Mouse (Mus musculus) frontal cortex, postnatal 14 days (tissue): ENCODE measurements around the gene Dst.

Source experiments
- DNase-seq, 2 experiments: peaks; one replicate each; pipeline ENCODE4 v3.0.0; 2022; ENCODE audit warnings: low spot score in 2 of 2

Dst gene

DNA sequence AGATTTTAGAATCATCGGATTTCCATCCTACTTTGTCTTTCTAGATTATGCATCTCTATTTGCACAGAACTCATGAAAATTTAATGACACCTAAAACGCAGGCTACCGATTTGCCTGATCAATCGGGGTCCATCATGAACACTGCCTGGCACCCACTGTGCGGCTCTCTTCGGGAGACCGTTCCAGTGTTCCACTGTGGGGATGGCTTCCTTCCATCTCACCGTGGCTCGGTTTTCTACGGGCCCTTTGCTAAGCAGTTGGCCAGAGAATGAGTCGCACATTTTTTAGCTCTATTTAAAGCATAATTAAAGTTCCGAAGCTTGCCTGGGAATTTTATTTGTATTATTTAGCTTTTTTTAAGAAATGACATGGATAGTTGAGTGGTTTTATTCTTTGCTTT is 72.4 kb downstream of the Dst start:
- no peak for DNase-seq

DNA sequence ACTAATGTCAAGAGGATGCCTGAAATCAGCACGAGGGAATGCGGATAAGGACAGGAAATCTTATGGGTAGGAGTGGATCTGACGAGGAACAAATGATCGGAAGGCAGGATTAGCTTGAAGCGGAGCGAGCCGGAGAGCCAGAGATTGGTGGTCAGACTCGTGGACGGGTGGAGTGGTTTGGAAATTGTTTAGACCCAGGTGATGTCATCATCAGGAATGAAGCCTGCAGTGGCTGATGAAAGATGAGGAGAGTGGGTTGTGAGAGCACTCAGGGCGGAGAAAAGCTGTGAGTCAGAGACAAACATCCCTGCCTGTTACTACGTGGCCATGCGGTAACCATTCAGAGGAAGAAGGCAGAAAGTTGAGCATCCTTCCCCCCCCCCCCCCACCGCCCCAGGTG is 81.6 kb downstream of the Dst start:
- no peak for DNase-seq

GRCm38 (mm10) chr1:33991067-33991466 is 83.0 kb downstream of the Dst start:
- DNase-seq = no peak

GRCm38 (mm10) chr1:33992810-33993209 is 84.8 kb downstream of the Dst start:
- DNase-seq = no peak

DNA sequence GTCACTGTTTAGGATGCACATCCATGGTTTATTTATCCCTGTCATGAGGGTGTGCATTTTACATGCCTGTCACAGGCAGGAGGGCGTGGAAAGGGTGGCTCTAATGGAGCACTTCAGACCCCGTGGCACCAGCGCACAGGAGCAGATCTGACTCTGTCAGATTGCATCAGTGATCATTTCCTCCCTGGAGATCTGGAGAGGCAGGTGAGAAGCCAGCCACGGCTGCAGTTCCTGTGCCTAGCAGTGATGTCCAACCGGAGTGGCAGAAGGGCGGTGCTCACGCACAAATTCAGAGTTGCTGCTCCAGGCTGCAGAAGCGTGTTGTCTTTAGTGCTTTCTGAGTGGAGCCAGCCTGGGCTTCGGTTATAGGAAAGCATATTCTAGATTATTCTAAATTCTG is 86.2 kb downstream of the Dst start:
- no peak for DNase-seq

GRCm38 (mm10) chr1:33995386-33995785 is 87.4 kb downstream of the Dst start:
- no peak for DNase-seq

GRCm38 (mm10) chr1:33996105-33996887 is 88.3 kb downstream of the Dst start:
- DNase-seq = no peak

GRCm38 (mm10) chr1:34002321-34002720 is 94.3 kb downstream of the Dst start:
- DNase-seq = no peak

DNA sequence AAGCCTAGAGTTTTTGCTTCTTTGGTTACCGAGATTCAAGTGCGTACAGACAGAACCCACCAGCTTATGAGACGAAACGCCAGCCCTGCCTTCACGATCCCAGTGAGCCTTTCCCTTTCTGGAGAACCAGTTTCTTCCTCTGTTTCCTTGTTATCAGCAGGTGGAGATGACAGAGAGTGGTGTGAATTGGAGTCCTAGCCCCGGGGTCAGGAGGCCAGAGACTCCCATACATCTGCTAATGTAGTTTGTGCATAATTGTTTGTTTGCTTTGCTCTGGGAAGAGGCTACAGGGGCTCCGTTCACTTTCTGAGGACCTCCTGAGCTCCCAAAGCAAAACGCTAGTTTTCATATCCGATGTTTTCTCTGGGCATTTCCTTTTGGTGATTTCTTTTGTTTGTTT is 94.9 kb downstream of the Dst start:
- DNase-seq = no peak

DNA sequence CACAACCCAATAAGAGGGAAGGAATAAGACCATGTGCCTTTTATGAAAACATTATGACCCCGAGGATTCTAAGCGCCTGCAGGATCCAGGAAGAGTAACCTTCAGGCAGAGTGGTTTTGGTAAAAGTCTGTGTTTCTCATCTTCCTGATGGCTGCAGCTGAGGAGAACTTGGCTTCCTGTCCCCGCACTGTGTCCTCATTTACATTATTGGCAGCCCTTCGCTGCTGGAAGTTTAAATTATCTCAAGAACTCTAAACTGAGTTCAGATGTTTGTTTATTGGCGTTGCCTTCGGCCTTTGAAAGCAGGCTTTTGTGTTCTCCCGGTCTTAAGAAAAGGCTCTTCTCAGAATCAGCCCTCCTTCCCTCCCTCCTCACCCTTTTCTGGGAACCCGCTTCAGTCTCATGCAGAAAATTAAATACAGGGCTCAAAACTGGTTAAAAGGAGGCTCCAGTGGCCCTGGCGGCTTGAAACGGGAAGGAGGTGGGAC is 97.3 kb downstream of the Dst start:
- no peak for DNase-seq

DNA sequence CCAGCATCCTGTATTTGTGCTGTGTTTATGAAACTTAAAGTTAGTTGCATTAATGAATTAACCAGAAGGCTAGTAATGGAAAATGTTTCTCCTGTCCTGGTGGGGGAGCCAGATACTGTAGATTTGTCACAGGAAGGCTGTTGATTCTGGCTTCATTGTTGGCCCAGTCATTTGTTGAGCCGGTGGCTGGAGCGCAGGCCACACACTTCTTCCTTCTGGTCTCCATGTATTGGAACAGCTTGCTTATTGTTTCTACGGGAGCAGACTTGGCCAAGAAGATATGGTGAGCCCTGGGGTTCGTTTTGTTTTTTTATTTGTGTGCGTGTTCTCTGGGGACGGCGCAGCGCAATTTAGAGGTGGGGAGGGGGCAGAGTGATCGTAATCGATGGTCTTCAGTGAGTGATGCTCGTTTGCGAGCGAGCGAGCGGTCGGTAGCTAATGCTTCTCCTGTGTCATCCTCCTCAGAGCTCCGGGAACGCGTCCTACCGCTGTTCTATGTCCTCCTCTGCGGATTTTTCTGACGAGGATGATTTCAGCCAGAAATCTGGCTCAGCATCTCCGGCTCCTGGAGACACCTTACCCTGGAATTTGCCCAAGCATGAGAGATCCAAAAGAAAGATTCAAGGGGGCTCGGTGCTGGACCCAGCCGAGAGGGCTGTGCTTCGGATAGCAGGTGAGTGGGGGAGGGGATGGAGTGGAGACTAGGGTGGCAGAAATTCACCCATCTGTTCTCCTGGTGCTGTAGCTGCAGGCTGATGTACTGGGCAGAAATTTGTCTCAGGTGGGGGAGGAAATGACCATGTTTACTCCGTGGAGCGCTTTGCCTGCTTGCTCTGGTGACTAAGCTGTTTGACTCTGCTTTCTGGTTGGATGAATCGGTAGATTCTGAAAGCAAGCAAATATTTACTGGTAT is 98.0 kb downstream of the Dst start:
- peak; percentile 34 to 55 for DNase-seq

- DNase-seq = no peak
Observed at GRCm38 (mm10) chr1:34006828-34007361, 98.9 kb downstream of the Dst start.

GRCm38 (mm10) chr1:34007379-34007778 is 99.4 kb downstream of the Dst start:
- no peak for DNase-seq

GRCm38 (mm10) chr1:34011051-34011677 is 103.1 kb downstream of the Dst start:
- DNase-seq = peak in 1 of 2 experiments; percentile 47

DNA sequence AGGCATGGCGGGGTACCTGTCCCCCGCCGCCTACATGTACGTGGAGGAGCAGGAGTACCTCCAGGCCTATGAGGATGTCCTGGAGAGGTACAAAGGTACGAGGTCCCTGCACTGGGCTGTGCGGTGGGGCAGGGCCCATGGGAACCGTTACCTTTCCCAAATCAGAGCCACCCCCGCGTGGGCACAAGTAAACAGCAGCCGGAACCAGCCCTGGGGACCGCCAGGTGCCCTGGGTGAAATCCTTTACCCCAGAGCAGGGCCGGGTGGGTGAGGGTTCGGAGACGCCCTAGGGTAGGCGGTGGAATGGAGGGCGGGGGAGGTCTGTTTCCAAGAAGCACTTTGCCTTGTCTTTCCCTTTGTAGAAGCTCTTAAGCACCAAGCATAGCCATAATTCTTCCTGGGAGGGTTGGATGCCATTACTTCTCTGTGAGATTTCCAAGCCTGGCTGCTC is 103.8 kb downstream of the Dst start:
- no peak for DNase-seq

DNA sequence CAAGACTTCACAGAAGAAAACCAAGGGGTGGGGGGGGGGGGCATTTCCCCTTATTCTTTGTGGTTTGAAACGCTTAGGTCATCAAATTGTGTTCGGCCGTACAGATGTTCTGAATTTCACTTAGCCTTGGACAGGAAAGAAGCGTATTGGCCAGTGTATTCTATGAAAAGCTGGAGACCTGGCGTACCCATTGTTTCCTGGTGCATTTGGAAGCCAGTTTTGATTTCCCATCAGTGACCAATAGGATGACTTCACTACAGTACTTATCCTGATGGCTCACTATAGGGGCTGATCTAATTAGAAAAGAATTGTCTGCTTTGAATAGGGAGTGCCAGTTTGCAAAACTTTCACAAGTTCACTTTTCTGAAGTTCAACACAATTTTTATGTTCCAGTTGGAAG is 105.5 kb downstream of the Dst start:
- no peak for DNase-seq

DNA sequence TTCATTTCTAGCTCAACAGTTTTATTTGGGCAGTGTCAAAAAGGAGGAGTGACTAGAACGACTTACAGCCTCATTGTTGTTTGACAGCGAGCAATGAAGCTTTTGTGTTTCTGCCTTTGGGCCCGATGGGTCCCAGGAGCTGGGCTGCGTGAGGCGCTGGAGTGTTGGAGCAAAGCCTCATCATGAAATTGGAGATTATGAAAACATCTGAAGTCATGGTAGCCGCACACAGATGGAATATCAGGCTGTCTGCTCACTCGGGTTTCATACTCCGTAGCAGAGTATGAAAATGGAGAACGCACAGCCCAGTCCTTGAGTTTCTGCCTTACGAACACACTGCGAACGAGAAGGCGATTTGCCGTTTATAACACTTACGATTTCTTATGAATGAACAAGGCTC is 108.8 kb downstream of the Dst start:
- DNase-seq = no peak

- DNase-seq = no peak
Observed at GRCm38 (mm10) chr1:34017323-34017722, 109.3 kb downstream of the Dst start.

DNA sequence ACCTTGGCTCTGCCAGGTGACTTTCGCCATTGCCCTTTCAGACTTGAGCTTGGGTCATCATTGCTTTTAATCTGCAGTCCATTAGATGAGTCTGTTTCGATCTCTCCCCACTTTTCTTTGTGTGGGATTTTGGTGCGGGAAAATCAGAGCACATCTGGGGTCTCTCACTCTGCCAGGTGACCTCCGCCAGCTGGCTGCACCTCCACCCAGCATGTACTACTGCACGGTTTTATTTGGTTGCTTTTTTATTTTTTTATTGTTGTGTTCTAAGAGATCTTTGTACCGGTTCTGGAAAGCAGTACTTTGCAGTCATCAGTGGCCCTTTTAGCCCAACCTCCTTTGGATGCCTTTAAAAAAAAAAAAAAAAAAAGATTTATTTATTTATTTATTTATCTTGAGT is 112.6 kb downstream of the Dst start:
- DNase-seq = no peak

DNA sequence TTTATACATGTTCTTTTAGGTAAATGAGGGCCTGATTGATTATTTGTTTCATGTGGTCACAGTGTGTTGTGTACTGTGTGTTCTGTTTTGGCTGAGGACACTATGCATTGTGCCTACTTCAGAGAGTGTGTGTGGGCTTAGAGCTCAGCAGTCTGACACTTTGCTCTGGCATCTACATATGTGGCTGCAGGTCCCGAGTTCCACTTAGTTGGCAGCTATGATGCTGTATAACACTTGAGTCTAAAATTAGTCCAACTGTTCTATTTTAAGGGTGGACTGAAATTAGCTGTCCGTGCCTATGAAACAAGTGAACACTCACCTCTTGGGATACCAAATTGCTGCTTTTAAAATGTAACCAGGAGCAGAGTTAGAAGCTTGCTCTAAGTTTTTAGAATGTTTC is 113.5 kb downstream of the Dst start:
- no peak for DNase-seq

DNA sequence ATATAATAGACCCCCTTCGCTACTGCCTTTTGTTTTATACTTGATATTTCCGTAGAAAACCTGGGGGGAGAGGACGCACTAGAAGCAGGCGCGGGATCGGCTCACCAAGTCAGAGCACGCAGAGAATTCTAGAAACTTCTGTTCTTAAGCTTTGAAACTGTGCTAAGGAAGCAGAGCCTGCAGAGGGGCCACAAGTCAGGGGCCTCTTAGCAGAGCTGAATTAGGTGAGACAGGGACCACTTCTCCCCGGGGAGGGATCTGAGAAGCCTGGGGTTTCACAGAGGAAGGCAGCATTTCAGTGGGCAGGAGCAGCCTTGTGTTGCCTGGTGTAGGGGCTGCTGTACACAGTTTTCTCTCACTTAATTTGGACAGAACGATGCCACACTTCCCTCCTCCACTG is 115.1 kb downstream of the Dst start:
- no peak for DNase-seq

DNA sequence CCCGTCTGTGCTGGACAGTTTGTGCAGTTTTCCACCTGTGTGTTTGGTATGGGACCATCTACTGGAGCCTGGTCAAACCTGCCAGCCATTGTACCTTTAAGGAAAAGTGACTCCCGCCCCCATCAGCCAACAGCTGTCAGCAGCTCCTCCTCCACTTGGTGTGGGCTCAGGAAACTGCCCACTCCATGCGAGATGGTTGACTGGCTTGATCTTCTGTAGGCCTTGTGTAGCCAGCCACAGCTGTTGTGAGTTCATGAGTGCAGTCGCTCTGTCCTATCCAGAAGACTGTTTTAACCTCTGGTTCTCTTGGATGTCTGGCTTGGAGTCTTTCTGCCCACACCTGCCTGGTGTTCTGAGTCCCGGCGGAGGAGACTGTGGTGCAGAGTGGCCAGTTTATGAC is 117.9 kb downstream of the Dst start:
- no peak for DNase-seq
